Mouse (Mus musculus) embryo, embryonic 9.5 days (tissue): ENCODE measurements around the gene Tmem120a.

ENCODE experiments used
- DNase-seq: peaks from one replicate; pipeline ENCODE4 v3.0.0-alpha.2; 2017; ENCODE audit errors: extremely low spot score

The Tmem120a gene

GRCm38 (mm10) chr5:135743741-135744609 lies at the start of gene Tmem120a:
Gene Tmem120a, minus strand, starts transcription at chr5:135744448.
- DNase-seq = peak; percentile 94

- DNase-seq = no peak
Observed at GRCm38 (mm10) chr5:135782901-135783300, 38.7 kb upstream of the Tmem120a start.

- no peak for DNase-seq
Observed at GRCm38 (mm10) chr5:135780331-135780730, 36.1 kb upstream of the Tmem120a start.

- DNase-seq = peak; percentile 99
Observed at GRCm38 (mm10) chr5:135778471-135779445, 34.5 kb upstream of the Tmem120a start, which contains the start of gene Mdh2. Gene Mdh2, plus strand, starts transcription at chr5:135778480.

GRCm38 (mm10) chr5:135777796-135778470 lies 33.7 kb upstream of the Tmem120a start, which contains the start of gene Styxl1:
Gene Styxl1, minus strand, starts transcription at chr5:135778385.
- DNase-seq = no peak

GRCm38 (mm10) chr5:135776546-135776945 lies 32.3 kb upstream of the Tmem120a start:
- no peak for DNase-seq

- no peak for DNase-seq
Observed at GRCm38 (mm10) chr5:135772519-135772918, 28.3 kb upstream of the Tmem120a start.

- DNase-seq = no peak
Observed at GRCm38 (mm10) chr5:135764971-135765370, 20.7 kb upstream of the Tmem120a start.

GRCm38 (mm10) chr5:135763526-135763925 lies 19.3 kb upstream of the Tmem120a start:
- peak; percentile 73 for DNase-seq

- DNase-seq = no peak
Observed at GRCm38 (mm10) chr5:135761881-135762280, 17.6 kb upstream of the Tmem120a start.

- DNase-seq = no peak
Observed at GRCm38 (mm10) chr5:135751595-135751994, 7.3 kb upstream of the Tmem120a start.

- DNase-seq = no peak
Observed at GRCm38 (mm10) chr5:135751041-135751440, 6.8 kb upstream of the Tmem120a start.

GRCm38 (mm10) chr5:135744742-135745141 lies 494 bp upstream of the Tmem120a start:
- DNase-seq = no peak

- DNase-seq = peak; percentile 55
Observed at GRCm38 (mm10) chr5:135742941-135743740, 1.1 kb downstream of the Tmem120a start.

GRCm38 (mm10) chr5:135742156-135742555 lies 2.1 kb downstream of the Tmem120a start:
- DNase-seq = no peak

GRCm38 (mm10) chr5:135738266-135738665 lies 6.0 kb downstream of the Tmem120a start:
- DNase-seq = no peak

GRCm38 (mm10) chr5:135737154-135737553 lies 7.1 kb downstream of the Tmem120a start:
- DNase-seq = no peak

GRCm38 (mm10) chr5:135736544-135736943 lies 7.7 kb downstream of the Tmem120a start:
- DNase-seq = no peak

- DNase-seq = no peak
Observed at GRCm38 (mm10) chr5:135735741-135736140, 8.5 kb downstream of the Tmem120a start.

GRCm38 (mm10) chr5:135734057-135734680 lies 10.1 kb downstream of the Tmem120a start:
- no peak for DNase-seq
